Mouse (Mus musculus) left cerebral cortex, adult 18-20 months (tissue): ENCODE data around the gene Actn2. TPM values are rescaled to one million over a fixed set of nuclear protein-coding genes. Genes with fewer than 3 reads are reported as not detected.

Source experiments
- DNase-seq, 2 experiments: peaks; one replicate each; pipeline ENCODE4 v3.0.0; 2021 to 2022; ENCODE audit warnings: low spot score in 2 of 2, mixed read lengths in 1 of 2
- total RNA-seq, 2 experiments: library from RNA; stranded (reverse); gene quantifications; 2 replicates each; pipeline ENCODE4 v1.2.3; 2021

The Actn2 gene
- total RNA-seq, 2 experiments from 2014 or later: 13.3 to 16.6 TPM

DNA sequence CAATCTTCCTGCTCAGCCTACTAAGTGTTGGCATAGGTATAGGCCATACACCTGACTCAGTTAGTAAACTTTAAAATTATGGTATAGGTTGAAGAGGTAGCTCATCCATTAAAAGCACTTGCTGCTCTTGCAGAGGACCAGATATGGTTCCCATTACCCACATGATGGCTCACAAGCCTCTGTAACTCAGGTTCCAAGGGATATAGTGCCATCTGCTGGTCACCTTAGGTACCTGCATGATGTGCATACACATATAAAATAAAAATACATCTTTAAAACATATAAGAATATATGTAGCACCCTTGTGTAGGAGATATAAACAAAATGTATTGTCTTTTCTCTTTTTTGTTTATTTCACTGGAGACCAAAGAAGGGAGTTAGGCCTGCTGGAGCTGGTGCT is 79.1 kb downstream of the Actn2 start:
- DNase-seq: no peak

DNA sequence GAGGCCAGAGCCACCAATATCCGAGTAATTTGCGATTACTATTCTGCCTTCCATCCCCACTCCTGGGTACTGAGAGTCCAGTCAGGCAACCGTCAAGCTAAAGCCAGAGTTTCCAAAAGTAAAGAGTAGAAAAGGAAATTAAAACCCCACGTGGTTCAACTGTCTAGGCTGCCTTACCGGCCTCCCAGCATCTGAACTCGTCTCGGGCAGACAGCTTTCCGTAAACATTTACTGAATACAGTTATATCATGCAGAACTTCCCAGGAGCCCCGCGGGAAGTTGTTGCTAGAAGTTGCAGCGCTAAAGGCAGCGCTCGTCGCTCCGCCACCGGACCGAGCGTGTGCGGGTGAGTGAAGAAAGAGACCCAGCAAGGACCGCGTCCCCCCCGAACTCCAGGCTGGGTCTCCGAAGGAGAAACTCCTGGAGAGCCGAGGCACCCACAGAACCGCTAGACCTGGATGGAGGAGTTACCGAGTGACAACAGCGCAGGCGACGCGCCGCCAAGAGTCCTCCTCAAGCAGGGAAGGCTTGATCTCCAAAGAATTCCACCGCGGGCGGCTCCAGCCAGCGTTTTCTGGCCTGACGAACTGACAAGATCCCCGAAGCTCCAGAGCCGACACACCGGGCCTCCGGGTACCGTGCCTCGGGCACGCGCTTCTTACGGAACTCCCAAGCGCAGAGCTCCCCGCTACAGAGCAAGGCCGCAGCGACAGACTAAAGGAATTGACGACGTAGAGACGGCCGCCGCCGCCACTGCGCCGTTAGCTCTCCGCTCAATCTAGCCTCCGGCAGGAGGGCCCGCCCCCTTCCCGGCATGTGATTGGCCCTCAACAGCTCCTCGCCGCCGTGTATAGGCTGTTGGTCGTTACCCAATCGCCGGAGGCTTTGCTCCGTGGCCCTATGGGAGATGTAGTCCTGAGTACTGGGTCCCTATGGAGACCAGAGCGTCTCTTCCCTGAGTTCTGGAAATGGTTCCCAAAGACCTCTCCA is 82.9 kb downstream of the Actn2 start, which contains the start of gene Mtr:
Gene Mtr (minus strand): TSS at position 723 of the 990 bp plus-strand sequence.
- DNase-seq: peak; percentile 94 to 96

DNA sequence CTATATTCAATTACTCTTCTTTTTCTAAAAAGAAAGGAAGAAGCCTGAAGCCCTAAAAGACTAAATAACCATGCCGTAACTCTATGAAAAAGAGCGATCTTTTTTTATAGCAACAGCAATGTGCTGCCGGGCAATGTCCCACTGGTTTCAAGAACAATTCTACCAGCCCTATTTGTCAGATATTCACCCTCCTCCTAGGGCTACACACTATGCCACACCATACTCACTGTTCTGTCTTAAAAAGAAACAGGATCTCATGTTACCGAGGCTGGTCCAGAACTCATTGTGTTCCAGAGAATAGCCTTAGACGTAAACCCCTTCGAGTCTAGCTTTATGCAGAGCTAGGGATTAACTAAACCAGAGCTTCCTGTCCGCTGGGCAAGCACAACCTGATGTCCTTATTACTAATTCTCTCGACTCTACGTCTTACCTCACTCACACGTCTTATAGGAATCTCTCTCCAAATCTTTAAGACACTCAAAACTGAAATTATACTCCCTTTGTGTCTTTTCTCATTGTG is 83.6 kb downstream of the Actn2 start:
- no peak for DNase-seq

DNA sequence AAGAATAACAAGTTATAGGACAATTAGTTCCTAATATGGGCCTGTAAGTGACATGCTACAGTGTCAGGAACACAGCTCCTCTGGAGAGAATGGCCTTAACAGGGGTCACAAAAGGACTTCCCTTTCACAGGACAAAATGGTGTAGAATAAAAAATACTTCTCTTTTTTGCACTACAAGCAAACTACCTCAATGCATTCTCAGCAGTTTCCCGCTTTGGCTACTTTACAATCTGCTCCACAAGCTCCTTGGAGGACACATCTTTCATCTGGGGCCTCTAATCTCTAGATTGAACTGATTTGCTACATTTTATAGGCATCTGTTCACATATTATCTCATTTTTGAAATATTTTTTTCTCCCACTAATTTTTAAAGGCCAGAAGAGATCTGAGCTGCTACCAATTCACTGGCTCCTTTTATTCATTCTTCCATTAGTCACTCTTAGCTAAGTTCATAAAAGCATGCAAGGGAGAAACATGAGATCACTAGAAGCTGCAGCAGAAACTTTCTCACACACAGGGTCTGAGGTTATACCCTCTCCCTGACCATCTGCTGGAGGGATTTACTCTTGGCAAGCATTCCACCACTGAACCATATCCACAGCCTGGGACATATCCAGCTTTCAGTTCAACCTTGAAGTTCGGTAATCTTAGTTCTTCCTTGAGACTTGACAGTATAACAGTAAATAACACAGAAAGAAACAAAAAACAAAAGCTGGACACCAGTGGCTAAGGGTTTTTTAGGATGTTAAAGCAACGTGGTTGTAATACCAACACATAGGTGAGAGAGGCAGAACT is 84.5 kb downstream of the Actn2 start:
- DNase-seq: no peak

- DNase-seq: no peak
Observed at GRCm38 (mm10) chr13:12250496-12250895, 90.1 kb downstream of the Actn2 start.

GRCm38 (mm10) chr13:12249195-12249898 is 91.2 kb downstream of the Actn2 start:
- no peak for DNase-seq

- DNase-seq: no peak
Observed at GRCm38 (mm10) chr13:12245938-12246337, 94.6 kb downstream of the Actn2 start.

GRCm38 (mm10) chr13:12243991-12244390 is 96.6 kb downstream of the Actn2 start:
- DNase-seq: peak in 1 of 2 experiments; percentile 13

DNA sequence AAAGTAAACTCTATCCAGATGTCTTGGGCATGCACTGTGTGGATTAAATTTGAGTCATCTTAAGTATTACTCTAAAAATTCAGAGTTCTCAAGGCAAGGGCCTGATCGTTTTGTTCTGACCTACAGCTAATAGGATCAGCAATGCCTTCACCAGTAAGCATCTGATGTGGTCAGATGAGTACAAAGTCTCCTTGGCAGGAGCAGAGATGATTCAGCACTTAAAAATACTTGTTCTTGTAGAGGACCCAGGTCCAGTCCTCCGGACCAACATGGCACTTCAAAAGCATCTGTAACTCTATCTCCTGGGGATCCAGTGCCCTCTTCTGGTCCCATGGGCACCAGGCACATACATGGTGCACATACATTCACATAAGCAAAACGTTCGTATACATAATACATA is 108.4 kb downstream of the Actn2 start:
- DNase-seq: no peak

DNA sequence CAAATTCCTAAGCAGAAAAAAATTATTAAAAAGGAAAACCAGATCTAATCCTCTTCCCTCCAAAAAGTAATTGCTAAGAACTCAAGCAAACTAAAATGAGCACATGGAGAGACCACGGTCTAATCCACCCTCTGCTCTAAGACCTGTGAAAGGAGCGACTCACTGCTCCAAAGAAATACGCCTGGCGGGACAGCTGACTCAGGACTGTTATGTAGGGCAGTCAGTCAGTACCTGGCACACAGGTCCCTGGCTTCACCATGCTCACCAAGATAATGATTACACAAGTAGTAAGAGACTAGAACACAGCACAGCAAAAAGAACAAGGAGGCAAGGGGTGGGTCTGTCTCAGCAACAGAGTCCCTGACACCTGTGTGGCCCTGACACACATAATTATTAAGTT is 112.3 kb downstream of the Actn2 start:
- DNase-seq: no peak

GRCm38 (mm10) chr13:12227606-12228005 is 113.0 kb downstream of the Actn2 start:
- no peak for DNase-seq

Other genes with a start within 250 kb of the Actn2 start
- gene Ryr2, start 233.8 kb downstream of the Actn2 start, total RNA-seq: 100 to 1,000 TPM; 150 to 159 TPM
- gene Mtr, start 82.6 kb downstream of the Actn2 start, total RNA-seq: 10 to 100 TPM; 16.0 to 19.7 TPM
- gene Heatr1, start 54.3 kb upstream of the Actn2 start, total RNA-seq: 10 to 100 TPM; 28.2 to 31.6 TPM
- 10 to 100 TPM; 29.6 to 32.6 TPM for gene Lgals8, start 124.2 kb upstream of the Actn2 start, total RNA-seq
- under 1 TPM; 0.12 to 0.16 TPM for gene Edaradd, start 179.7 kb upstream of the Actn2 start, total RNA-seq
- gene Ero1lb, start 225.1 kb upstream of the Actn2 start, total RNA-seq: 10 to 100 TPM; 14.1 to 17.0 TPM